Mouse (Mus musculus): Measurements from ENCODE around the gene Dynlrb2. TPM values are rescaled to one million over a fixed set of nuclear protein-coding genes. Genes with fewer than 3 reads are reported as not detected.

Dynlrb2 gene
- polyA plus RNA-seq, 1 experiment from 2014 or later: 15.4 TPM

GRCm38 (mm10) chr8:116524915-116525314 is 20.1 kb downstream of the Dynlrb2 start:
- H3K4me3 ChIP-seq (ENCODE audit: low read length): no peak overlapping the region
- 86% methylated on average over 7 of the region's 7 CpGs for WGBS
- ATAC-seq: no peak
- H3K27ac ChIP-seq (ENCODE audit: low read depth, low read length): no peak overlapping the region
- no peaks in the 10 kb centered on the region for H3K9me3 ChIP-seq (ENCODE audit: control insufficient read depth, low read length)
- H3K4me2 ChIP-seq (ENCODE audit: low read length): no peak overlapping the region
- H3K36me3 ChIP-seq (ENCODE audit: control insufficient read depth, insufficient read depth, low read length): no peaks in the 10 kb centered on the region
- no peaks in the 10 kb centered on the region for H3K4me1 ChIP-seq (ENCODE audit: control insufficient read depth, insufficient read depth, low read depth, low read length)
- no peak overlapping the region for H3K9ac ChIP-seq (ENCODE audit: low read depth, low read length)
- H3K27me3 ChIP-seq (replicated peaks; ENCODE audit: control insufficient read depth, insufficient read depth, low read length): no peaks in the 10 kb centered on the region

- 76% methylated on average over 7 of the region's 7 CpGs for WGBS
- H3K4me2 ChIP-seq (ENCODE audit: low read length): no peak overlapping the region
- H3K9ac ChIP-seq (ENCODE audit: low read depth, low read length): no peak overlapping the region
- H3K36me3 ChIP-seq (ENCODE audit: control insufficient read depth, insufficient read depth, low read length): no peaks in the 10 kb centered on the region
- no peak overlapping the region for H3K27ac ChIP-seq (ENCODE audit: low read depth, low read length)
- H3K9me3 ChIP-seq (ENCODE audit: control insufficient read depth, low read length): no peaks in the 10 kb centered on the region
- H3K4me1 ChIP-seq (ENCODE audit: control insufficient read depth, insufficient read depth, low read depth, low read length): no peaks in the 10 kb centered on the region
- ATAC-seq: no peak
- H3K27me3 ChIP-seq (replicated peaks; ENCODE audit: control insufficient read depth, insufficient read depth, low read length): no peaks in the 10 kb centered on the region
- no peak overlapping the region for H3K4me3 ChIP-seq (ENCODE audit: low read length)
Measured at GRCm38 (mm10) chr8:116528736-116529135, 24.0 kb downstream of the Dynlrb2 start.

GRCm38 (mm10) chr8:116533081-116533480 is 28.3 kb downstream of the Dynlrb2 start:
- 78% methylated on average over 6 of the region's 6 CpGs for WGBS
- Histone ChIP-seq H3K27ac (ENCODE audit: low read depth, low read length) (no peak overlapping the region), H3K36me3 (ENCODE audit: control insufficient read depth, insufficient read depth, low read length) (no peaks in the 10 kb centered on the region), H3K9ac (ENCODE audit: low read depth, low read length) (no peak overlapping the region), H3K4me2 (ENCODE audit: low read length) (no peak overlapping the region), H3K27me3 (replicated peaks; ENCODE audit: control insufficient read depth, insufficient read depth, low read length) (no peaks in the 10 kb centered on the region), H3K9me3 (ENCODE audit: control insufficient read depth, low read length) (no peaks in the 10 kb centered on the region), H3K4me1 (ENCODE audit: control insufficient read depth, insufficient read depth, low read depth, low read length) (no peaks in the 10 kb centered on the region), H3K4me3 (ENCODE audit: low read length) (no peak overlapping the region)
- no peak for ATAC-seq

GRCm38 (mm10) chr8:116536786-116537185 is 32.0 kb downstream of the Dynlrb2 start:
- Histone ChIP-seq H3K27ac (ENCODE audit: low read depth, low read length) (no peak overlapping the region), H3K9me3 (ENCODE audit: control insufficient read depth, low read length) (no peaks in the 10 kb centered on the region), H3K27me3 (replicated peaks; ENCODE audit: control insufficient read depth, insufficient read depth, low read length) (no peaks in the 10 kb centered on the region), H3K9ac (ENCODE audit: low read depth, low read length) (no peak overlapping the region), H3K36me3 (ENCODE audit: control insufficient read depth, insufficient read depth, low read length) (no peaks in the 10 kb centered on the region), H3K4me1 (ENCODE audit: control insufficient read depth, insufficient read depth, low read depth, low read length) (no peaks in the 10 kb centered on the region), H3K4me2 (ENCODE audit: low read length) (no peak overlapping the region), H3K4me3 (ENCODE audit: low read length) (no peak overlapping the region)
- 83% methylated on average over 5 of the region's 5 CpGs for WGBS
- no peak for ATAC-seq

GRCm38 (mm10) chr8:116538763-116539162 is 34.0 kb downstream of the Dynlrb2 start:
- H3K4me2 ChIP-seq (ENCODE audit: low read length): no peak overlapping the region
- no peak overlapping the region for H3K4me3 ChIP-seq (ENCODE audit: low read length)
- H3K27ac ChIP-seq (ENCODE audit: low read depth, low read length): no peak overlapping the region
- H3K9ac ChIP-seq (ENCODE audit: low read depth, low read length): no peak overlapping the region
- no peaks in the 10 kb centered on the region for H3K9me3 ChIP-seq (ENCODE audit: control insufficient read depth, low read length)
- 51% methylated on average over 7 of the region's 7 CpGs for WGBS
- H3K4me1 ChIP-seq (ENCODE audit: control insufficient read depth, insufficient read depth, low read depth, low read length): no peaks in the 10 kb centered on the region
- no peak for ATAC-seq
- H3K27me3 ChIP-seq (replicated peaks; ENCODE audit: control insufficient read depth, insufficient read depth, low read length): no peaks in the 10 kb centered on the region
- no peaks in the 10 kb centered on the region for H3K36me3 ChIP-seq (ENCODE audit: control insufficient read depth, insufficient read depth, low read length)

- Histone ChIP-seq H3K4me3 (ENCODE audit: low read length) (no peak overlapping the region), H3K4me1 (ENCODE audit: control insufficient read depth, insufficient read depth, low read depth, low read length) (no peaks in the 10 kb centered on the region), H3K9ac (ENCODE audit: low read depth, low read length) (no peak overlapping the region), H3K27ac (ENCODE audit: low read depth, low read length) (no peak overlapping the region), H3K9me3 (ENCODE audit: control insufficient read depth, low read length) (no peaks in the 10 kb centered on the region), H3K27me3 (replicated peaks; ENCODE audit: control insufficient read depth, insufficient read depth, low read length) (no peaks in the 10 kb centered on the region), H3K36me3 (ENCODE audit: control insufficient read depth, insufficient read depth, low read length) (no peaks in the 10 kb centered on the region), H3K4me2 (ENCODE audit: low read length) (no peak overlapping the region)
- ATAC-seq: no peak
- WGBS: 95% methylated on average over 1 of the region's 1 CpGs
Measured at GRCm38 (mm10) chr8:116540136-116540535, 35.4 kb downstream of the Dynlrb2 start.

- 93% methylated on average over 5 of the region's 5 CpGs for WGBS
- ATAC-seq: no peak
Measured at GRCm38 (mm10) chr8:116542842-116543241, 38.1 kb downstream of the Dynlrb2 start.

GRCm38 (mm10) chr8:116543366-116543765 is 38.6 kb downstream of the Dynlrb2 start:
- H3K27me3 ChIP-seq (replicated peaks; ENCODE audit: control insufficient read depth, insufficient read depth, low read length): no peaks in the 10 kb centered on the region
- no peak overlapping the region for H3K9ac ChIP-seq (ENCODE audit: low read depth, low read length)
- H3K36me3 ChIP-seq (ENCODE audit: control insufficient read depth, insufficient read depth, low read length): no peaks in the 10 kb centered on the region
- no peak overlapping the region for H3K4me3 ChIP-seq (ENCODE audit: low read length)
- H3K4me1 ChIP-seq (ENCODE audit: control insufficient read depth, insufficient read depth, low read depth, low read length): no peaks in the 10 kb centered on the region
- no peaks in the 10 kb centered on the region for H3K9me3 ChIP-seq (ENCODE audit: control insufficient read depth, low read length)
- H3K27ac ChIP-seq (ENCODE audit: low read depth, low read length): no peak overlapping the region
- 78% methylated on average over 1 of the region's 1 CpGs for WGBS
- no peak for ATAC-seq
- H3K4me2 ChIP-seq (ENCODE audit: low read length): no peak overlapping the region

More at GRCm38 (mm10) chr8:116542842-116543241, 38.1 kb downstream of the Dynlrb2 start:
- Histone ChIP-seq H3K4me3 (ENCODE audit: low read length) (no peak overlapping the region), H3K4me2 (ENCODE audit: low read length) (no peak overlapping the region), H3K27me3 (replicated peaks; ENCODE audit: control insufficient read depth, insufficient read depth, low read length) (no peaks in the 10 kb centered on the region), H3K9ac (ENCODE audit: low read depth, low read length) (no peak overlapping the region), H3K4me1 (ENCODE audit: control insufficient read depth, insufficient read depth, low read depth, low read length) (no peaks in the 10 kb centered on the region), H3K36me3 (ENCODE audit: control insufficient read depth, insufficient read depth, low read length) (no peaks in the 10 kb centered on the region), H3K9me3 (ENCODE audit: control insufficient read depth, low read length) (no peaks in the 10 kb centered on the region), H3K27ac (ENCODE audit: low read depth, low read length) (no peak overlapping the region)

- H3K36me3 ChIP-seq (ENCODE audit: control insufficient read depth, insufficient read depth, low read length): no peaks in the 10 kb centered on the region
- no peak overlapping the region for H3K4me3 ChIP-seq (ENCODE audit: low read length)
- no peak overlapping the region for H3K9ac ChIP-seq (ENCODE audit: low read depth, low read length)
- 92% methylated on average over 6 of the region's 6 CpGs for WGBS
- H3K27ac ChIP-seq (ENCODE audit: low read depth, low read length): no peak overlapping the region
- no peak for ATAC-seq
- H3K4me1 ChIP-seq (ENCODE audit: control insufficient read depth, insufficient read depth, low read depth, low read length): no peaks in the 10 kb centered on the region
- H3K27me3 ChIP-seq (replicated peaks; ENCODE audit: control insufficient read depth, insufficient read depth, low read length): no peaks in the 10 kb centered on the region
- no peak overlapping the region for H3K4me2 ChIP-seq (ENCODE audit: low read length)
- no peaks in the 10 kb centered on the region for H3K9me3 ChIP-seq (ENCODE audit: control insufficient read depth, low read length)
Measured at GRCm38 (mm10) chr8:116552255-116552654, 47.5 kb downstream of the Dynlrb2 start.

GRCm38 (mm10) chr8:116552778-116553177 is 48.0 kb downstream of the Dynlrb2 start:
- H3K4me1 ChIP-seq (ENCODE audit: control insufficient read depth, insufficient read depth, low read depth, low read length): no peaks in the 10 kb centered on the region
- WGBS: 87% methylated on average over 3 of the region's 3 CpGs
- no peaks in the 10 kb centered on the region for H3K9me3 ChIP-seq (ENCODE audit: control insufficient read depth, low read length)
- ATAC-seq: no peak
- no peak overlapping the region for H3K4me2 ChIP-seq (ENCODE audit: low read length)
- no peaks in the 10 kb centered on the region for H3K36me3 ChIP-seq (ENCODE audit: control insufficient read depth, insufficient read depth, low read length)
- H3K27me3 ChIP-seq (replicated peaks; ENCODE audit: control insufficient read depth, insufficient read depth, low read length): no peaks in the 10 kb centered on the region
- no peak overlapping the region for H3K9ac ChIP-seq (ENCODE audit: low read depth, low read length)
- no peak overlapping the region for H3K27ac ChIP-seq (ENCODE audit: low read depth, low read length)
- no peak overlapping the region for H3K4me3 ChIP-seq (ENCODE audit: low read length)
